Mouse (Mus musculus): ENCODE data around the gene Gabbr2.

DNA sequence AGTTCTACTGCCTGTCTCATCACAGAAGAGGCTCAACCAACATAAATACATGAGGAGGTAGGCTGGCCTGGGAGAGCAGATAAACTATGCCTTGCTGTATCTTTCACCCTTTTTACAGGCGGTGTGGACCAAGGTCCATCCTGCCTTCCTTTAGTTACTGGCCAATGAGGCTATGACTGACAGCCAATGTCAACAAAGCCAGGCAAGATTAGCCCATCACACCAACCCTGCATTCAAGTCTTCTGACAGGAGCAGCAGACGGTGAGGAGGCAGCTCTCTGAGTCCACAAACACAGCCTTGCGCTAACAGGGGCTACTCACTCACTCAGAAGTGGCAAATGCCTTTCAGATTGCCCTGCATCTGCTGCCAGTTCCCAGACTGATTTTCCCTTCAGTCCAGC, 3.4 kb downstream of the Gabbr2 start:
- TF ChIP-seq CTCF (IDR thresholded peaks at IDR 0.05; ENCODE audit: control insufficient read depth, insufficient read depth, insufficient read length) (no peak), MAX (IDR thresholded peaks at IDR 0.05) (no peak), MYOD1 (IDR thresholded peaks at IDR 0.05; ENCODE audit: control insufficient read depth, insufficient read length, low read depth) (no peak), MYOG (IDR thresholded peaks at IDR 0.05; ENCODE audit: control insufficient read depth, extremely low read depth, insufficient read length) (no peak), USF1 (IDR thresholded peaks at IDR 0.05; ENCODE audit: low read depth) (no peak), FOSL1 (IDR thresholded peaks at IDR 0.05; ENCODE audit: insufficient read depth, low read length, poor library complexity, severe bottlenecking) (no peak)

All from C2C12 (cell line).